Mouse (Mus musculus) thymus, adult 2 months (tissue): ENCODE measurements around the gene Pmepa1.

Experiments used
- CTCF ChIP-seq: fragments of 200-500 bp; IDR thresholded peaks from 2 replicates; pipeline ENCODE4 v1.5.1; 2012; ENCODE audit warnings: mild to moderate bottlenecking, control low read depth, low read length, moderate library complexity, borderline replicate concordance; ENCODE audit not compliant: control insufficient read depth, poor library complexity, insufficient read depth; ENCODE audit errors: extremely low read depth
- POLR2A ChIP-seq: fragments of 200-500 bp; IDR thresholded peaks from 2 replicates; pipeline ENCODE4 v1.6.1; 2012; ENCODE audit warnings: mild to moderate bottlenecking, low read length, control low read depth, moderate library complexity; ENCODE audit not compliant: control insufficient read depth, poor library complexity, insufficient read depth; ENCODE audit errors: extremely low read depth

DNA sequence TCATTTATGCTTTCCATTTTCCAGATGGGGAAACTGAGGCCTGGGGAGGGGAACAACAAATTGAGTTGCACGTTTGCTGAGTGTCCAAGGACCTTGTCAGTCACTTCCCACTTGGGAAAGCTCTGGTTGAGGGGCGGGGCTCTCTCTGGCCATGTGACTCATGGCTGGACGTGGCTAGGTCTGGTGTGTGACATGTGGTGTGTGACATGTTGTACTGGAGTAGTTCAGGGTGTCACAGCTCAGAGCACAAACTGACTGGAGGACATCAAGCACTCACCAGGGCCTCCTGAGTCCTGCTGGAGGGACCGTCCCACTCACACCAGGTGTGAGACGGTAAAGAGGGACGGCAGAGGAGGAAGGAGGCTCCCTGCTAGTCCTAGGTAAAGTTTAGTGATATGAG is 91.1 kb downstream of the Pmepa1 start:
- TF ChIP-seq CTCF (no peak), POLR2A (no peak)
